Mouse (Mus musculus) embryonic fibroblast, embryonic 13.5 days (primary cell): ENCODE results near the gene Ggta1.

ENCODE experiments used
- CTCF ChIP-seq: IDR thresholded peaks from 2 replicates; pipeline ENCODE4 v1.5.1; 2011; ENCODE audit warnings: mild to moderate bottlenecking, control low read depth, low read length, moderate library complexity, borderline replicate concordance; ENCODE audit not compliant: insufficient read depth
- POLR2A ChIP-seq: IDR thresholded peaks from 2 replicates; pipeline ENCODE4 v1.6.1; 2011; ENCODE audit warnings: low read depth, mild to moderate bottlenecking, control low read depth, low read length, moderate library complexity

- TF ChIP-seq POLR2A (no peak), CTCF (no peak)
Observed at GRCm38 (mm10) chr2:35432472-35432871, 30.6 kb downstream of the Ggta1 start.
